Mouse (Mus musculus): Measurements from ENCODE around the gene Sec24b.

DNA sequence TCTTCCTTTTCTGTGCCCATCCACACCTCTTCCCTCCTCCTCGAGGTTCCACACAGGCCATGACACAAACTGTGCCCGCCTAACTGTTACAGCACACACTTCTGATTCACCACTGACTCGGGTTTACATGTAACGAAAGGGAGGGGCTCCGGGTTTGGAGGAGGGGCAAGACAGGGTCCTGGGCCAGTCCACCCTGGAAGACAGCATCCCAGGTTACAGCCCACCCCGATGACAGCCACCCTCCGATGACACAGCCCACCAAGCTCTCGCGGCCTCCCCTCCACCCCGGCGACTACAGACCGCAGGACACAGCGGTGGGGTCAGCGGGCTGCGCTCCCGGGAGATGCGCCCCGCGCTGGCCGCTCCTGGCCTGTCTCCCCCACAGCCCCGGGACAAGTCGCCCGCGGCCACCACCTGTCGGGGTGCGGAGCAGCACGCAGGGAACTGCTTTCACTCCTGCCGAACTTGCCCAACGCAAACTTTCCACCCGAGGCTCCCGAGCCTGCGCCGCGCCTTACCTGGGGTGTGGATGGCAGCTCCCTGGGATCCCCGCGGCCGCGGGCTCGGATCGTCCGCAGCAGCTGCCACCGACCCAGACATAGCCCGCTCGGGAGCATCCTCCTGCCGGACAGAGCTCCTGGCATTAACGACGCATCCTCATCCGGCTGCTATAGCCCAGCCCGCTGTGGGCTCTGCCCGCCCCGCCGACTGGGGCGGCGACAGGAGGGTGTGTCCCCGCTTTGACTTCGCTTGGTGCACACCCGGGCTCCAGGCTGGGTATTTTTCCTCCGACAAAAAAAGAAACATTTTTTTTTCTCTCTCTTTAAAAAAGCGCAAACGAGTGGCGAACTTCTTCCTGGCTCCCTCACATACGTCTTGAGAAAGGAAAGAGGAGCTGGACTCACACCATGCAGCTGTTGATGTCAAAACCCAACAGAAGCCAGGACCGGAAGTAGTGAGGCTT lies 91.6 kb downstream of the Sec24b start, which contains the start of gene Mcub:
- no peak for TF ChIP-seq CTCF (conservative IDR thresholded peaks at IDR 0.05; ENCODE audit: insufficient read depth, insufficient read length, low read depth, low read length)
- no peak for TF ChIP-seq POLR2A (IDR thresholded peaks at IDR 0.05; ENCODE audit: low read depth, low read length)

Measured in kidney, adult 2 months (tissue).